Mouse (Mus musculus): Measurements from ENCODE around the gene Gpank1. TPM values are rescaled to one million over a fixed set of nuclear protein-coding genes. Genes with fewer than 3 reads are reported as not detected.

Gpank1 gene
- polyA plus RNA-seq, 2 experiments, result 15.1 to 17.5 TPM

DNA sequence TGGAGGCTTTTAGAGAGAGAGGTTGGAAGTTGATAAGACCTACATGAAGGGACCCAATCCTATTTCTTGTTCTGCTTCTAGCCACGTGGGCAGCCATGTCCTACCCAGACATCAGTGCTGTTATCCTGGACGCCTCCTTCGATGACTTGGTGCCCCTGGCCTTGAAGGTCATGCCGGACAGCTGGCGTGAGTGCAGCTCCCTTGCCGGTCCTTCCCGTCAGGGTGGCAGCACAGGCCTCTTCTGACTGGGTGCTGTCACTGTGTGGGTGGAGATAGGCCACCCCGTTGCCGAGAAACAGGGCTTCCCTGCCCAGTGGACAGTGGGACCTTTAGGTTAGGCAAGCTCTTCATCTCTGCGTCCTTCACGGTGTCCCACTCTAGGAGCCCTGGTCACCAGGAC, 20.1 kb upstream of the Gpank1 start:
- no peak overlapping the region for H3K9ac ChIP-seq (ENCODE audit: low read depth, low read length, severe bottlenecking)
- no peaks in the 10 kb centered on the region for H3K9me3 ChIP-seq (ENCODE audit: control insufficient read depth, low read length)
- TF ChIP-seq POLR2A (IDR thresholded peaks at IDR 0.05; ENCODE audit: borderline replicate concordance, extremely low read depth, insufficient read depth, insufficient read length), result no peak
- peaks cover 78% of the 10 kb centered on the region for H3K36me3 ChIP-seq (ENCODE audit: control insufficient read depth, insufficient read depth, low read length)
- H3K4me2 ChIP-seq (replicated peaks; ENCODE audit: low read depth, low read length, severe bottlenecking), result no peak overlapping the region
- DNase-seq (ENCODE audit: low spot score) (no peak), ATAC-seq (ENCODE audit: low FRiP score, low read depth) (no peak)
- H3K27me3 ChIP-seq (ENCODE audit: control insufficient read depth, insufficient read depth, low read length), result no peaks in the 10 kb centered on the region
- no peak overlapping the region for H3K27ac ChIP-seq (replicated peaks; ENCODE audit: low read depth, low read length)
- H3K4me3 ChIP-seq (replicated peaks; ENCODE audit: low read length), result no peak overlapping the region
- H3K4me1 ChIP-seq (ENCODE audit: control insufficient read depth, insufficient read depth, low read length), result 0 out of 2 replicates have a peak, but pooled peaks cover 2% of the 10 kb centered on the region
- WGBS, result 88% methylated on average over 11 of the region's 11 CpGs

- TF ChIP-seq POLR2A (IDR thresholded peaks at IDR 0.05; ENCODE audit: borderline replicate concordance, extremely low read depth, insufficient read depth, insufficient read length), result no peak
- Histone ChIP-seq H3K9me3 (ENCODE audit: control insufficient read depth, low read length) (no peaks in the 10 kb centered on the region), H3K27me3 (ENCODE audit: control insufficient read depth, insufficient read depth, low read length) (no peaks in the 10 kb centered on the region), H3K4me1 (ENCODE audit: control insufficient read depth, insufficient read depth, low read length) (0 out of 2 replicates have a peak, but pooled peaks cover 2% of the 10 kb centered on the region), H3K36me3 (ENCODE audit: control insufficient read depth, insufficient read depth, low read length) (peaks cover 66% of the 10 kb centered on the region), H3K27ac (replicated peaks; ENCODE audit: low read depth, low read length) (no peak overlapping the region), H3K4me3 (replicated peaks; ENCODE audit: low read length) (no peak overlapping the region), H3K9ac (ENCODE audit: low read depth, low read length, severe bottlenecking) (no peak overlapping the region), H3K4me2 (replicated peaks; ENCODE audit: low read depth, low read length, severe bottlenecking) (no peak overlapping the region)
- 70% methylated on average over 7 of the region's 8 CpGs for WGBS
- no peak for DNase-seq (ENCODE audit: low spot score)
- peak; percentile 30 for ATAC-seq (ENCODE audit: low FRiP score, low read depth)
Measured at GRCm38 (mm10) chr17:35102299-35102698, 19.0 kb upstream of the Gpank1 start.

DNA sequence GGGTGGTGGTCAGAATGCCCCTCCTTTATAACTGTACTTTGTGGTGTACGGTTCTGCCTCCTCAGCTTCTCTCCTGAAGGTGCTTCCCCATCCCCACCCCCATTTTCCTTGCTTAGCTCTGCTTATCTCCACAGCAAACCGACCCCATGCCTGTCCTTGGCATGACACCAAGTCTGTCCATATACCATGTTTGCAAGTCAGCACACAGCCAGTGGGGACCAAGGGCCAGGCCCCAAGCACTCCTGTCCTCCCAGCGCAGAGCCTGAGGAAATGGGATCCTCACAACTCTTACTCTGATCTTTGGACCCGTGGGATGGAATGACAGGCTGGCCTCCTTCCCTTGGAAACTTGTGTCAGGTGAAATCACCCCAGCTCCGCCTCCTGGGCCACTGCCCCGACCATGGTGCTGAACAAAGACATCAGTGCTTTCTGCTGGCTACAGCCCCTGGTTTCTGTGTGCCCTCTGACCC, 18.0 kb upstream of the Gpank1 start:
- TF ChIP-seq POLR2A (IDR thresholded peaks at IDR 0.05; ENCODE audit: borderline replicate concordance, extremely low read depth, insufficient read depth, insufficient read length), result no peak
- WGBS, result 67% methylated on average over 6 of the region's 6 CpGs
- no peak for ATAC-seq (ENCODE audit: low FRiP score, low read depth)
- Histone ChIP-seq H3K36me3 (ENCODE audit: control insufficient read depth, insufficient read depth, low read length) (peaks cover 58% of the 10 kb centered on the region), H3K4me2 (replicated peaks; ENCODE audit: low read depth, low read length, severe bottlenecking) (no peak overlapping the region), H3K9me3 (ENCODE audit: control insufficient read depth, low read length) (no peaks in the 10 kb centered on the region), H3K4me3 (replicated peaks; ENCODE audit: low read length) (no peak overlapping the region), H3K27me3 (ENCODE audit: control insufficient read depth, insufficient read depth, low read length) (no peaks in the 10 kb centered on the region), H3K9ac (ENCODE audit: low read depth, low read length, severe bottlenecking) (no peak overlapping the region), H3K27ac (replicated peaks; ENCODE audit: low read depth, low read length) (no peak overlapping the region), H3K4me1 (ENCODE audit: control insufficient read depth, insufficient read depth, low read length) (0 out of 2 replicates have a peak, but pooled peaks cover 2% of the 10 kb centered on the region)
- no peak for DNase-seq (ENCODE audit: low spot score)

DNA sequence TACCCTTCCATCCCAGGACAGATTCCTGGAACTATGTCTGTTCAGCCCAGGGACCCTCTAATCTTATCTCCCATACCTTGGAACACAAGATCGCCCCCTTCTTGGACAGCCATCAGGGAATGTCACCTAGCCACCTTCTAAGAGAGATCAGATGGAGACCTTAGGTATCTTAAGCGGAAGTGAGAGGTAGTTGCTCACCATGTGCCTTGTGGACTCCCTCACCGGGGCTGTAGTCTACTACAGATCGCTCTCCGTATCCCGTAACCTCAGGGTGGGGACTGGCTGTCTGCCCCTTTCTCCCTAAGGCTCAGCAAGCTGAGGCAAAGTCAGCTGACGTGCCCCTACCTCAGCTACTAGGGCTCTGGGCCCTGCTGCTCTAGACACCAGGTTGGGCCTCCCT, 17.2 kb upstream of the Gpank1 start:
- H3K4me1 ChIP-seq (ENCODE audit: control insufficient read depth, insufficient read depth, low read length), result 0 out of 2 replicates have a peak, but pooled peaks cover 2% of the 10 kb centered on the region
- H3K27me3 ChIP-seq (ENCODE audit: control insufficient read depth, insufficient read depth, low read length), result no peaks in the 10 kb centered on the region
- no peak overlapping the region for H3K4me3 ChIP-seq (replicated peaks; ENCODE audit: low read length)
- no peaks in the 10 kb centered on the region for H3K9me3 ChIP-seq (ENCODE audit: control insufficient read depth, low read length)
- H3K36me3 ChIP-seq (ENCODE audit: control insufficient read depth, insufficient read depth, low read length), result peaks cover 49% of the 10 kb centered on the region
- H3K9ac ChIP-seq (ENCODE audit: low read depth, low read length, severe bottlenecking), result no peak overlapping the region
- no peak overlapping the region for H3K4me2 ChIP-seq (replicated peaks; ENCODE audit: low read depth, low read length, severe bottlenecking)
- no peak for ATAC-seq (ENCODE audit: low FRiP score, low read depth)
- TF ChIP-seq POLR2A (IDR thresholded peaks at IDR 0.05; ENCODE audit: borderline replicate concordance, extremely low read depth, insufficient read depth, insufficient read length), result no peak
- no peak for DNase-seq (ENCODE audit: low spot score)
- WGBS, result 90% methylated on average over 7 of the region's 7 CpGs
- H3K27ac ChIP-seq (replicated peaks; ENCODE audit: low read depth, low read length), result no peak overlapping the region

GRCm38 (mm10) chr17:35104754-35105153, 16.5 kb upstream of the Gpank1 start:
- Histone ChIP-seq H3K9ac (ENCODE audit: low read depth, low read length, severe bottlenecking) (no peak overlapping the region), H3K27ac (replicated peaks; ENCODE audit: low read depth, low read length) (no peak overlapping the region), H3K4me3 (replicated peaks; ENCODE audit: low read length) (no peak overlapping the region), H3K27me3 (ENCODE audit: control insufficient read depth, insufficient read depth, low read length) (no peaks in the 10 kb centered on the region), H3K4me1 (ENCODE audit: control insufficient read depth, insufficient read depth, low read length) (0 out of 2 replicates have a peak, but pooled peaks cover 2% of the 10 kb centered on the region), H3K4me2 (replicated peaks; ENCODE audit: low read depth, low read length, severe bottlenecking) (no peak overlapping the region), H3K36me3 (ENCODE audit: control insufficient read depth, insufficient read depth, low read length) (peaks cover 43% of the 10 kb centered on the region), H3K9me3 (ENCODE audit: control insufficient read depth, low read length) (no peaks in the 10 kb centered on the region)
- WGBS, result 85% methylated on average over 6 of the region's 6 CpGs
- no peak for TF ChIP-seq POLR2A (IDR thresholded peaks at IDR 0.05; ENCODE audit: borderline replicate concordance, extremely low read depth, insufficient read depth, insufficient read length)
- ATAC-seq (ENCODE audit: low FRiP score, low read depth) (no peak), DNase-seq (ENCODE audit: low spot score) (no peak)
